Mouse (Mus musculus): ENCODE data around the gene Hsbp1.

- TF ChIP-seq CTCF (IDR thresholded peaks at IDR 0.05; ENCODE audit: low read depth), result no peak
- TF ChIP-seq EP300 (IDR thresholded peaks at IDR 0.05; ENCODE audit: low read depth), result no peak
Observed at GRCm38 (mm10) chr8:119295477-119295876, 48.8 kb upstream of the Hsbp1 start.
